Mouse (Mus musculus) layer of hippocampus, postnatal 14 days (tissue): Measurements from ENCODE around the gene Kcnj9. TPM values are rescaled to one million over a fixed set of nuclear protein-coding genes. Genes with fewer than 3 reads are reported as not detected.

Experiments used
- DNase-seq, 2 experiments: peaks; one replicate each; pipeline ENCODE4 v3.0.0; 2021 to 2022; ENCODE audit warnings: low spot score in 2 of 2, mixed read lengths in 1 of 2
- total RNA-seq, 2 experiments: library from RNA; stranded (reverse); gene quantifications; 2 replicates each; pipeline ENCODE4 v1.2.3; 2021

Kcnj9 gene
- total RNA-seq, 2 experiments from 2014 or later: 37.4 to 50.1 TPM

GRCm38 (mm10) chr1:172313613-172314411 lies 15.3 kb downstream of the Kcnj9 start:
- no peak for DNase-seq

GRCm38 (mm10) chr1:172312768-172313561 lies 16.2 kb downstream of the Kcnj9 start:
- DNase-seq: peak in 1 of 2 experiments; percentile 65

- DNase-seq: peak; percentile 74 to 76
These were observed 17.0 kb downstream of the Kcnj9 start for GRCm38 (mm10) chr1:172311921-172312767.

- DNase-seq: peak in 1 of 2 experiments; percentile 64
These were observed 17.7 kb downstream of the Kcnj9 start for GRCm38 (mm10) chr1:172311248-172311906.

GRCm38 (mm10) chr1:172309699-172310398 lies 19.3 kb downstream of the Kcnj9 start:
- DNase-seq: peak; percentile 93 to 96

- DNase-seq: peak in 1 of 2 experiments; percentile 60
These were observed 20.7 kb downstream of the Kcnj9 start for GRCm38 (mm10) chr1:172308409-172308808.

- DNase-seq: no peak
These were observed 21.2 kb downstream of the Kcnj9 start for GRCm38 (mm10) chr1:172307936-172308335.

- DNase-seq: peak in 1 of 2 experiments; percentile 61
These were observed 22.2 kb downstream of the Kcnj9 start for GRCm38 (mm10) chr1:172306885-172307284.

GRCm38 (mm10) chr1:172306196-172306595 lies 22.9 kb downstream of the Kcnj9 start:
- no peak for DNase-seq

GRCm38 (mm10) chr1:172305635-172306034 lies 23.5 kb downstream of the Kcnj9 start:
- DNase-seq: no peak

- no peak for DNase-seq
These were observed 24.0 kb downstream of the Kcnj9 start for GRCm38 (mm10) chr1:172305153-172305552.

GRCm38 (mm10) chr1:172304443-172304842 lies 24.7 kb downstream of the Kcnj9 start:
- no peak for DNase-seq

GRCm38 (mm10) chr1:172302851-172303250 lies 26.3 kb downstream of the Kcnj9 start:
- no peak for DNase-seq

GRCm38 (mm10) chr1:172302311-172302710 lies 26.8 kb downstream of the Kcnj9 start:
- no peak for DNase-seq

- no peak for DNase-seq
These were observed 27.9 kb downstream of the Kcnj9 start for GRCm38 (mm10) chr1:172301180-172301579.

- DNase-seq: no peak
These were observed 28.9 kb downstream of the Kcnj9 start for GRCm38 (mm10) chr1:172300247-172300646.

GRCm38 (mm10) chr1:172299528-172299927 lies 29.6 kb downstream of the Kcnj9 start:
- DNase-seq: no peak

GRCm38 (mm10) chr1:172297611-172298537 lies 31.2 kb downstream of the Kcnj9 start, which contains the start of gene Atp1a2:
Gene Atp1a2, minus strand, starts transcription at chr1:172298064.
- DNase-seq: no peak
